Mouse (Mus musculus): ENCODE data around the gene P3h3. TPM values are rescaled to one million over a fixed set of nuclear protein-coding genes. Genes with fewer than 3 reads are reported as not detected.

The P3h3 gene
- polyA plus RNA-seq, 1 experiment: 1.1 TPM

- no peaks in the 10 kb centered on the region for H3K27me3 ChIP-seq (ENCODE audit: control insufficient read depth, insufficient read depth, insufficient read length)
- H3K36me3 ChIP-seq (ENCODE audit: control insufficient read depth, insufficient read depth): peaks cover 53% of the 10 kb centered on the region
- H3ac ChIP-seq (ENCODE audit: control insufficient read depth, insufficient read length, low read depth): peak within 1 kb of the TSS; percentile 88
- peaks cover 56% of the 10 kb centered on the region for H3K79me2 ChIP-seq (ENCODE audit: control insufficient read depth, insufficient read depth)
- H3K4me3 ChIP-seq (ENCODE audit: insufficient read depth, poor library complexity, severe bottlenecking): peak within 1 kb of the TSS; percentile 75
- peaks cover 27% of the 10 kb centered on the region for H3K79me3 ChIP-seq (ENCODE audit: low read depth)
- TF ChIP-seq FOSL1 (IDR thresholded peaks at IDR 0.05; ENCODE audit: insufficient read depth, low read length, poor library complexity, severe bottlenecking) (no peak), CTCF (IDR thresholded peaks at IDR 0.05; ENCODE audit: control insufficient read depth, insufficient read depth, insufficient read length) (no peak), MYOD1 (IDR thresholded peaks at IDR 0.05; ENCODE audit: control insufficient read depth, insufficient read length, low read depth) (no peak), USF1 (IDR thresholded peaks at IDR 0.05; ENCODE audit: low read depth) (peak; percentile 54)
Measured at GRCm38 (mm10) chr6:124828868-124829798, 28.4 kb downstream of the P3h3 start, which contains the start of the genes Usp5 and Cdca3. Gene Usp5 (minus strand): TSS chr6:124829484. Gene Cdca3 (plus strand): TSS chr6:124829547.

DNA sequence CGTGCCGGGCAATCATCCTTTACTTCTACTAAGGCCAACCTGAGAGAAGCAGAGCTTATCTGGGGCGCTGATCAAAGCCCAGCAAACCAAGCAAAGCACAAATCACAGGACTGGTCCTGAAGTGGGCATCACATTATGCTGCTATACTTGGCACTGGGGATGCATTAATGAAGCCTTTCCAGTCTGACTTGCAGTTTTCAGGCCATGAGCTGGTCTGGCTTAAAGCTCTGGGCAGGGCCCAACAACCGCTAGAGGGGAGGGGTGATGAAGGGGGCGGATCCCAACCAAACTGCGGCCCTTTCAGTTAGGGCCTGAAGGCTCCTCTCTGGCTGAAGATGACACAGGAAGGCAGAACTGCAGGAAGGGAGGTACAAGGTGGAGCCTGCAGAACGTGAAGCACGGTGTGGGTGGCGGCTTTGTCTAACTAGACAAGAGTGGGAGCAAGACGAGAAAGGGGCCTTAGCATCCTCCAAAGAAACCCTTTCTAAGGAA, 29.4 kb downstream of the P3h3 start:
- Histone ChIP-seq H3K79me3 (ENCODE audit: low read depth) (peaks cover 27% of the 10 kb centered on the region), H3K36me3 (ENCODE audit: control insufficient read depth, insufficient read depth) (peaks cover 59% of the 10 kb centered on the region), H3K4me3 (ENCODE audit: insufficient read depth, poor library complexity, severe bottlenecking) (peak overlapping the region; percentile 68), H3K27me3 (ENCODE audit: control insufficient read depth, insufficient read depth, insufficient read length) (no peaks in the 10 kb centered on the region), H3K79me2 (ENCODE audit: control insufficient read depth, insufficient read depth) (peaks cover 56% of the 10 kb centered on the region), H3ac (ENCODE audit: control insufficient read depth, insufficient read length, low read depth) (peak overlapping the region; percentile 36)
- TF ChIP-seq CEBPB (IDR thresholded peaks at IDR 0.05; ENCODE audit: low read depth): no peak
- TF ChIP-seq FOSL1 (IDR thresholded peaks at IDR 0.05; ENCODE audit: insufficient read depth, low read length, poor library complexity, severe bottlenecking): no peak
- TF ChIP-seq USF1 (IDR thresholded peaks at IDR 0.05; ENCODE audit: low read depth): no peak
- peak; percentile 41 for TF ChIP-seq MAX (IDR thresholded peaks at IDR 0.05)
- TF ChIP-seq MYOG (IDR thresholded peaks at IDR 0.05; ENCODE audit: control insufficient read depth, extremely low read depth, insufficient read length): no peak
- no peak for TF ChIP-seq MYOD1 (IDR thresholded peaks at IDR 0.05; ENCODE audit: control insufficient read depth, insufficient read length, low read depth)

GRCm38 (mm10) chr6:124822049-124822448, 35.5 kb downstream of the P3h3 start:
- peaks cover 5% of the 10 kb centered on the region for H3K79me3 ChIP-seq (ENCODE audit: low read depth)
- H3ac ChIP-seq (ENCODE audit: control insufficient read depth, insufficient read length, low read depth): no peak overlapping the region
- TF ChIP-seq CEBPB (IDR thresholded peaks at IDR 0.05; ENCODE audit: low read depth) (no peak), USF1 (IDR thresholded peaks at IDR 0.05; ENCODE audit: low read depth) (no peak), MYOD1 (IDR thresholded peaks at IDR 0.05; ENCODE audit: control insufficient read depth, insufficient read length, low read depth) (no peak), FOSL1 (IDR thresholded peaks at IDR 0.05; ENCODE audit: insufficient read depth, low read length, poor library complexity, severe bottlenecking) (no peak), MAX (IDR thresholded peaks at IDR 0.05) (no peak), CTCF (IDR thresholded peaks at IDR 0.05; ENCODE audit: control insufficient read depth, insufficient read depth, insufficient read length) (no peak), MYOG (IDR thresholded peaks at IDR 0.05; ENCODE audit: control insufficient read depth, extremely low read depth, insufficient read length) (no peak)
- H3K36me3 ChIP-seq (ENCODE audit: control insufficient read depth, insufficient read depth): peaks cover 96% of the 10 kb centered on the region
- H3K27me3 ChIP-seq (ENCODE audit: control insufficient read depth, insufficient read depth, insufficient read length): no peaks in the 10 kb centered on the region
- no peak overlapping the region for H3K4me3 ChIP-seq (ENCODE audit: insufficient read depth, poor library complexity, severe bottlenecking)
- H3K79me2 ChIP-seq (ENCODE audit: control insufficient read depth, insufficient read depth): peaks cover 22% of the 10 kb centered on the region

DNA sequence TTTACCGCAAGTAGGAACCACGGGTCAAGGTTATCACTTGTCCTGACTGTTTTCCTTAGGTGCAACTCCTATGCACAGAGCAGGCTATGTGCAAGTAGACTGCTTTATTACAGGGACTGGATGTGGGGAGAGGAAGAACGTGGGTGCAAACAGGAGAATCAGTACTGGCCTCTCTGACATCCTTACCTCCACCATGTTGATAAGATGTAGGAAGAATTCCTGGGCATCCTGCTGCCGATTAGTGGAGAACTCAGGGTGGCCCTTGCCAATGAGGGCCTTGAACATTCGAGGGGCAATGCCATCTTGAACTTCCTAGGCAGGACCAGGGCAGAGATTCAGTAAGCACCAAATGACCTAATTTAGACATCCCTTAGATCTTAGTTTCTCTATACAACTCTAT, 36.7 kb downstream of the P3h3 start:
- Histone ChIP-seq H3ac (ENCODE audit: control insufficient read depth, insufficient read length, low read depth) (no peak overlapping the region), H3K4me3 (ENCODE audit: insufficient read depth, poor library complexity, severe bottlenecking) (no peak overlapping the region), H3K79me3 (ENCODE audit: low read depth) (peaks cover 2% of the 10 kb centered on the region), H3K27me3 (ENCODE audit: control insufficient read depth, insufficient read depth, insufficient read length) (no peaks in the 10 kb centered on the region), H3K36me3 (ENCODE audit: control insufficient read depth, insufficient read depth) (peaks cover 95% of the 10 kb centered on the region), H3K79me2 (ENCODE audit: control insufficient read depth, insufficient read depth) (peaks cover 11% of the 10 kb centered on the region)
- no peak for TF ChIP-seq MYOG (IDR thresholded peaks at IDR 0.05; ENCODE audit: control insufficient read depth, extremely low read depth, insufficient read length)

DNA sequence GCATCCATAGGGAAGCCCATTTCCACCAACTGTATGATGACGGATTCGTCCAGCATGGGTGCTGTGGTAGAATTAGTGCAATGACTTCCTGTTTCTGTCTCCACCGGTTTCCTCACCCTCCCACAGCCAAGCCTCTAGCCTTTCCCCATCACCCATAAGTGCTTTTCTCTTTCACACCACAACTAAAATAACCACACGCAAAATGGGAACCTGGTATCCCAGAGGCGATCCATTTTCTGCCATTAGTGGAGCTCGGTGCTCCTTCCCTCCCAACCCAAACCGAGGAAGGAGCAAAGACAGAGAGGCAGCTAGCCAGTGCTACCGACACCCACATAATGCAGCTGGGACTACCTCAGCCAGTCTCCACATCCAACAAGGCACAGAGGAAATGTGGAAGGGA, 39.6 kb downstream of the P3h3 start:
- Histone ChIP-seq H3K4me3 (ENCODE audit: insufficient read depth, poor library complexity, severe bottlenecking) (no peak overlapping the region), H3ac (ENCODE audit: control insufficient read depth, insufficient read length, low read depth) (no peak overlapping the region), H3K79me3 (ENCODE audit: low read depth) (peaks cover 8% of the 10 kb centered on the region), H3K79me2 (ENCODE audit: control insufficient read depth, insufficient read depth) (peaks cover 10% of the 10 kb centered on the region), H3K36me3 (ENCODE audit: control insufficient read depth, insufficient read depth) (peaks cover 77% of the 10 kb centered on the region), H3K27me3 (ENCODE audit: control insufficient read depth, insufficient read depth, insufficient read length) (no peaks in the 10 kb centered on the region)
- no peak for TF ChIP-seq FOSL1 (IDR thresholded peaks at IDR 0.05; ENCODE audit: insufficient read depth, low read length, poor library complexity, severe bottlenecking)
- no peak for TF ChIP-seq MAX (IDR thresholded peaks at IDR 0.05)
- TF ChIP-seq MYOD1 (IDR thresholded peaks at IDR 0.05; ENCODE audit: control insufficient read depth, insufficient read length, low read depth): no peak
- TF ChIP-seq CTCF (IDR thresholded peaks at IDR 0.05; ENCODE audit: control insufficient read depth, insufficient read depth, insufficient read length): no peak
- no peak for TF ChIP-seq MYOG (IDR thresholded peaks at IDR 0.05; ENCODE audit: control insufficient read depth, extremely low read depth, insufficient read length)
- no peak for TF ChIP-seq USF1 (IDR thresholded peaks at IDR 0.05; ENCODE audit: low read depth)
- TF ChIP-seq CEBPB (IDR thresholded peaks at IDR 0.05; ENCODE audit: low read depth): no peak

All from C2C12 (cell line).